In the genomic region with DNA sequence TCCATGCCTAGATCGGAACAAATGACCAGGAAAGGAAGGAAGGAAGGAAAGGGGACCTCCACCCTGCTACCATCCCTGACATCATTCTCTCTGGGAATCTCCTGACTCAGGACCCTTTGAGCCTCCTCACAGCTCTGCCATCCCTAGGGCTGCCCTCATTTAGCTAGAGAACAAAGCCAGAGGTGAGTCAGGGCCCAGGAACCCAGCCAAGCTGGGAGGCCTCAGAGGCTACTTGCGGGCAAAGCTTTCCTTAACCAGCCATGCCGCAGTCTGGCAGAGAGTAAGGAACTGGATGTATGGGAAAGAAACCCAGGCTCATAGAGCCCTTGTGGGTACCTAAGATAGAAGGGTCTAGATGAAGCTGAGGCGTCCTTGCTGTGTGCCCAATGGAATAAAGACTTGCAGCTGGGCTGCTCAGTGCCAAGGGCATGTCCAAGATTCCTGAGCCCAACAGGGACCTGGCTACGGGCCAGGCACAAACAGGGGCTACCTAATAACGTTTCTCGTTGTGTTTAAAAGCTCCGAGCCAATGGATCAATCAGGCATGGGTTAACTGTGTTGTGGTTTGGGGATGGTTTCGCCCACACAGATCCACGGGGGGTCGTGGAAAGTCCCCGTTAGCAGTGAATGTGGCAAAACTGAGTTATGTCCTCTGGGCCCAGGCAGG, we compare ENCODE assay signal across 9 mouse cellular contexts. TPM values are rescaled to one million over a fixed set of nuclear protein-coding genes. Genes with fewer than 3 reads are reported as not detected.
DNase-seq lines count a peak whose midpoint lies in the region; ATAC-seq lines count a peak whose summit lies in the region.
"Had no signal": no experiment of that assay in that cellular context is flagged by ENCODE, and none has a peak within 500 bp of the region (broad histone marks: within the 10 kb centered on the region; RNA-seq: fewer than 3 reads in every experiment).

No protein-coding gene starts in this region.

- peaks cover 22% of the 10 kb centered on the region for H3K27me3 ChIP-seq in forebrain, embryonic 10.5 days (ENCODE audit: poor library complexity, severe bottlenecking)
- no peaks in the 10 kb centered on the region for H3K27me3 ChIP-seq in forebrain, embryonic 11.5 days (ENCODE audit: control insufficient read depth, insufficient read depth, low read length)
- H3K27me3 ChIP-seq in hindbrain, embryonic 14.5 days (ENCODE audit: control insufficient read depth, insufficient read depth, low read length) = no peaks in the 10 kb centered on the region
- H3K27me3 ChIP-seq in stomach, embryonic 14.5 days (ENCODE audit: control insufficient read depth, insufficient read depth, low read length) = no peaks in the 10 kb centered on the region

- no peaks in the 10 kb centered on the region for H3K9me3 ChIP-seq in forebrain, embryonic 10.5 days
- H3K9me3 ChIP-seq in forebrain, embryonic 11.5 days (ENCODE audit: control insufficient read depth, low read length) = no peaks in the 10 kb centered on the region
- no peaks in the 10 kb centered on the region for H3K9me3 ChIP-seq in hindbrain, embryonic 14.5 days (ENCODE audit: control insufficient read depth, low read length)
- H3K9me3 ChIP-seq in stomach, embryonic 14.5 days (ENCODE audit: control insufficient read depth, low read depth, low read length) = no peaks in the 10 kb centered on the region
- H3K9me3 ChIP-seq: midbrain, embryonic 12.5 days had no signal

- H3K9ac ChIP-seq in forebrain, embryonic 11.5 days (ENCODE audit: low read length) = no peak overlapping the region
- H3K9ac ChIP-seq in hindbrain, embryonic 14.5 days = no peak overlapping the region
- H3K9ac ChIP-seq in stomach, embryonic 14.5 days (replicated peaks; ENCODE audit: low read depth, low read length) = no peak overlapping the region
- H3K9ac ChIP-seq: midbrain, embryonic 12.5 days had no signal

- peaks cover 57% of the 10 kb centered on the region for H3K4me1 ChIP-seq in forebrain, embryonic 10.5 days
- H3K4me1 ChIP-seq in forebrain, embryonic 11.5 days (replicated peaks; ENCODE audit: control insufficient read depth, insufficient read depth, low read length) = peaks cover 18% of the 10 kb centered on the region
- peaks cover 19% of the 10 kb centered on the region for H3K4me1 ChIP-seq in hindbrain, embryonic 14.5 days (replicated peaks; ENCODE audit: control insufficient read depth, insufficient read depth, low read length)
- peaks cover 46% of the 10 kb centered on the region for H3K4me1 ChIP-seq in stomach, embryonic 14.5 days (ENCODE audit: control insufficient read depth, insufficient read depth, low read length)

- no peak overlapping the region for H3K4me3 ChIP-seq in forebrain, embryonic 10.5 days
- H3K4me3 ChIP-seq in forebrain, embryonic 11.5 days (ENCODE audit: low read depth, low read length) = no peak overlapping the region
- H3K4me3 ChIP-seq in hindbrain, embryonic 14.5 days (replicated peaks; ENCODE audit: low read length) = no peak overlapping the region
- H3K4me3 ChIP-seq in stomach, embryonic 14.5 days (ENCODE audit: low read depth, low read length) = no peak overlapping the region
- H3K4me3 ChIP-seq: midbrain, embryonic 12.5 days had no signal

- no peak for DNase-seq in forebrain, embryonic 10.5 days (ENCODE audit: extremely low spot score, low spot score)
- DNase-seq in forebrain, embryonic 11.5 days (ENCODE audit: low spot score) = no peak
- DNase-seq in urinary bladder, postnatal 36 days (ENCODE audit: low spot score in 2 of 2) = peak; percentile 59 to 70
- no peak for DNase-seq in urinary bladder, postnatal 4 days (ENCODE audit: low spot score in 2 of 2)
- no peak for DNase-seq in hindbrain, embryonic 14.5 days (ENCODE audit: low spot score)
- DNase-seq in right cerebral cortex, postnatal 4 days = no peak

- H3K36me3 ChIP-seq in forebrain, embryonic 10.5 days (replicated peaks) = peaks cover 17% of the 10 kb centered on the region
- no peaks in the 10 kb centered on the region for H3K36me3 ChIP-seq in forebrain, embryonic 11.5 days (ENCODE audit: control insufficient read depth, insufficient read depth, low read length)
- H3K36me3 ChIP-seq in hindbrain, embryonic 14.5 days (replicated peaks; ENCODE audit: control insufficient read depth, insufficient read depth) = no peaks in the 10 kb centered on the region
- H3K36me3 ChIP-seq in stomach, embryonic 14.5 days (ENCODE audit: control insufficient read depth, insufficient read depth, low read length) = no peaks in the 10 kb centered on the region; the same call in 1 of the 2 replicates
- H3K36me3 ChIP-seq: midbrain, embryonic 12.5 days had no signal

- WGBS in forebrain, embryonic 10.5 days = 79% methylated on average over 12 of the region's 12 CpGs
- 73% methylated on average over 12 of the region's 12 CpGs for WGBS in forebrain, embryonic 11.5 days
- WGBS in hindbrain, embryonic 14.5 days = 67% methylated on average over 12 of the region's 12 CpGs
- 67% methylated on average over 12 of the region's 12 CpGs for WGBS in stomach, embryonic 14.5 days

- H3K27ac ChIP-seq in forebrain, embryonic 10.5 days = peak overlapping the region; percentile 30; the same call in 1 of the 2 replicates
- H3K27ac ChIP-seq in forebrain, embryonic 11.5 days (ENCODE audit: low read depth, low read length) = no peak overlapping the region
- 0 out of 2 replicates have a peak overlapping the region, but pooled peaks have one; percentile 6 for H3K27ac ChIP-seq in hindbrain, embryonic 14.5 days
- peak overlapping the region; percentile 61 for H3K27ac ChIP-seq in stomach, embryonic 14.5 days (ENCODE audit: low read length)
- H3K27ac ChIP-seq: midbrain, embryonic 12.5 days had no signal

- ATAC-seq in forebrain, embryonic 11.5 days (replicated peaks; ENCODE audit: low FRiP score) = no peak
- ATAC-seq in hindbrain, embryonic 14.5 days (ENCODE audit: low FRiP score) = no peak
- ATAC-seq in stomach, embryonic 14.5 days (ENCODE audit: insufficient number of reproducible peaks, insufficient read depth, low FRiP score, low read depth) = no peak
- no peak for ATAC-seq in activated CD4-positive, CD25-positive, alpha-beta regulatory T cell, adult 4 months

- H3K4me2 ChIP-seq in forebrain, embryonic 11.5 days (ENCODE audit: low read depth, low read length, severe bottlenecking) = no peak overlapping the region
- no peak overlapping the region for H3K4me2 ChIP-seq in hindbrain, embryonic 14.5 days (replicated peaks)
- H3K4me2 ChIP-seq in stomach, embryonic 14.5 days (replicated peaks; ENCODE audit: low read depth, low read length) = no peak overlapping the region
- H3K4me2 ChIP-seq: midbrain, embryonic 12.5 days had no signal

RNA-seq across cellular contexts. Expression of a gene that starts 6.6 kb away (rescaled TPM):
- polyA plus RNA-seq in forebrain, embryonic 10.5 days (2016; fragmentation: Nextera tagmentation; extraction: Ambion mirVana) = 49.5 and 53.1 TPM in 2 replicates
- polyA plus RNA-seq in forebrain, embryonic 11.5 days (2014; fragmentation: Nextera tagmentation; extraction: Ambion mirVana) = 45.3 and 48.6 TPM in 2 replicates
- polyA plus RNA-seq in hindbrain, embryonic 14.5 days (2014; fragmentation: Nextera tagmentation; extraction: Ambion mirVana) = 26.3 and 30.0 TPM in 2 replicates
- polyA plus RNA-seq in stomach, embryonic 14.5 days (2014; fragmentation: Nextera tagmentation; extraction: Ambion mirVana) = 71.1 and 76.7 TPM in 2 replicates
- polyA plus RNA-seq in activated CD4-positive, CD25-positive, alpha-beta regulatory T cell, adult 4 months (2017; shearing (Covaris generic)) = 1 to 10 TPM in 1 of 2 experiments, under 1 TPM in 1; 0.57 to 1.3 TPM

RNA-seq across cellular contexts. Expression of a gene that starts 34.3 kb away (rescaled TPM):
- 0.76 and 1.3 TPM in 2 replicates for polyA plus RNA-seq in forebrain, embryonic 10.5 days (2016; fragmentation: Nextera tagmentation; extraction: Ambion mirVana)
- 1.8 and 2.7 TPM in 2 replicates for polyA plus RNA-seq in forebrain, embryonic 11.5 days (2014; fragmentation: Nextera tagmentation; extraction: Ambion mirVana)
- 3.4 and 4.0 TPM in 2 replicates for polyA plus RNA-seq in hindbrain, embryonic 14.5 days (2014; fragmentation: Nextera tagmentation; extraction: Ambion mirVana)
- 0.80 and 0.97 TPM in 2 replicates for polyA plus RNA-seq in stomach, embryonic 14.5 days (2014; fragmentation: Nextera tagmentation; extraction: Ambion mirVana)
- polyA plus RNA-seq in activated CD4-positive, CD25-positive, alpha-beta regulatory T cell, adult 4 months (2017; shearing (Covaris generic)) = under 1 TPM in 1 of 2 experiments, not detected in 1; 0.20 TPM

RNA-seq across cellular contexts. Expression of a gene that starts 37.7 kb away (rescaled TPM):
- 15.9 and 19.7 TPM in 2 replicates for polyA plus RNA-seq in forebrain, embryonic 10.5 days (2016; fragmentation: Nextera tagmentation; extraction: Ambion mirVana)
- polyA plus RNA-seq in forebrain, embryonic 11.5 days (2014; fragmentation: Nextera tagmentation; extraction: Ambion mirVana) = 16.0 and 16.4 TPM in 2 replicates
- polyA plus RNA-seq in hindbrain, embryonic 14.5 days (2014; fragmentation: Nextera tagmentation; extraction: Ambion mirVana) = 8.9 and 10.4 TPM in 2 replicates
- 46.9 and 56.4 TPM in 2 replicates for polyA plus RNA-seq in stomach, embryonic 14.5 days (2014; fragmentation: Nextera tagmentation; extraction: Ambion mirVana)
- polyA plus RNA-seq in activated CD4-positive, CD25-positive, alpha-beta regulatory T cell, adult 4 months (2017; shearing (Covaris generic)) = not detected

Comparison
In these comparisons a context has a peak if more than half of its experiments do, and no peak if none do; other contexts are left out.
1. DNase-seq: peak in urinary bladder, postnatal 36 days (2 of 2); none in forebrain, embryonic 10.5 days (single experiment), forebrain, embryonic 11.5 days (single experiment), urinary bladder, postnatal 4 days (0 of 2), hindbrain, embryonic 14.5 days (single experiment) and right cerebral cortex, postnatal 4 days (single experiment).
2. RNA of a gene that starts 6.6 kb away (polyA plus RNA-seq): 71.1 to 76.7 TPM in stomach, embryonic 14.5 days, 49.5 to 53.1 TPM in forebrain, embryonic 10.5 days, 45.3 to 48.6 TPM in forebrain, embryonic 11.5 days and 26.3 to 30.0 TPM in hindbrain, embryonic 14.5 days; 0.57 to 1.3 TPM in activated CD4-positive, CD25-positive, alpha-beta regulatory T cell, adult 4 months; every median in the first group is over 10 times any median in the second.